Mouse (Mus musculus): ENCODE results near the gene 1810055G02Rik. TPM values are rescaled to one million over a fixed set of nuclear protein-coding genes. Genes with fewer than 3 reads are reported as not detected.

1810055G02Rik gene
- total and polyA plus RNA-seq, 3 experiments: 5.6 to 9.5 (median 7.9) TPM

DNA sequence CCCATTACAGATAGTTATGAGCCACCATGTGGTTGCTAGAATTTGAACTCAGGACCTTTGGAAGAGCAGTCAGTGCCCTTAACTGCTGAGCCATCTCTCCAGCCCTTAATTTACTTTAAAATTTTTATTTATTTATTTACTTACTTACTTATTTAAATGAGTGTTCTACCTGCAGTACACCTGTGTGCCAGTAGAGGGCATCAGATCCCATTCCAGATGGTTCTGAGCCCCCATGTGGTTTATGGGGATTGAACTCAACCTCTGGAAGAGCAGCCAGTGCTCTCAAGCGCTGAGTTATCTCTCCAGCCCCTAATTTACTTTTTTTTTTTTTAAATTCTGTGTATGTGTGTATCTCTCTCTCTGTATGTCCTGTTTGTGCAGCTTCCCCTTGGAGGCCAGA lies 16.7 kb downstream of the 1810055G02Rik start (continued):
- TF ChIP-seq NRF1 (IDR thresholded peaks at IDR 0.05; ENCODE audit: low read depth, low read length): no peak

DNA sequence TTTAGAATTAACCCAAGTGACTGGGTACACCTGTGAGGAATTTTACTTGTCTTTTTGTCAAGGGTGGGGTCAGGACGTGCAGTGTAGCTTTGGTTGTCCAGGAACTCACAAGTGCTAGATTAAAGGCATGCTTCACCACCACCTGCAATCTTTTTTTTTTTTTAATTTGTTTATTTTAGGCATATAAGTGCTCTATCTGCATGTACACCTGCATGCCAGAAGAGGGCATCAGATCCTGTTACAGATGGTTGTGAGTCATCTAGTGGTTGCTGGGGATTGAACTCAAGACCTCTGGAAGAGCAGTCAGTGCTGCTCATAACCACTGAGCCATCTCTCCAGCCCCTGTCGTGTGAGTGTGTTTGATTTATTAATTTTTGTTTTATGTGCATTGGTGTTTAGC lies 20.8 kb downstream of the 1810055G02Rik start:
- Histone ChIP-seq H3K4me2 (ENCODE audit: insufficient read depth, low read depth, poor library complexity, severe bottlenecking) (no peak overlapping the region), H3K9me3 (replicated peaks; ENCODE audit: low read length) (peaks cover under 1% of the 10 kb centered on the region), H3K27ac (ENCODE audit: insufficient read depth, low read depth) (no peak overlapping the region), H3K4me3 (replicated peaks in 1 of 3; ENCODE audit: low read depth in 2 of 3, low read length in 2 of 3, poor library complexity in 1 of 3) (no peak overlapping the region), H3K9ac (ENCODE audit: insufficient read depth, low read depth) (no peak overlapping the region), H3K4me1 (ENCODE audit: control insufficient read depth in 1 of 2, insufficient read depth in 2 of 2) (peaks cover 0 to 15% of the 10 kb centered on the region in 2 experiments; a peak in 2 of 4 replicates), H3K27me3 (replicated peaks) (no peaks in the 10 kb centered on the region), H3K79me2 (replicated peaks; ENCODE audit: control insufficient read depth, extremely low read depth, insufficient read depth, poor library complexity, severe bottlenecking) (no peaks in the 10 kb centered on the region), H3K36me3 (replicated peaks in 1 of 2; ENCODE audit: control insufficient read depth in 1 of 2, insufficient read depth in 1 of 2, low read length in 1 of 2) (no peaks in the 10 kb centered on the region)
- no peak for TF ChIP-seq USF1 (IDR thresholded peaks at IDR 0.05; ENCODE audit: low read depth, low read length)
- TF ChIP-seq GABPA (IDR thresholded peaks at IDR 0.05; ENCODE audit: insufficient replicate concordance, low read depth, low read length): no peak
- no peak for TF ChIP-seq ELF1 (IDR thresholded peaks at IDR 0.05; ENCODE audit: low read depth, low read length)
- TF ChIP-seq CTCF (conservative IDR thresholded peaks at IDR 0.05 in 1 of 2, IDR thresholded peaks at IDR 0.05 in 1 of 2; ENCODE audit: low read depth in 2 of 2, low read length in 2 of 2): peak in 1 of 2 experiments; percentile 35; a peak in 2 of 4 replicates
- no peak for TF ChIP-seq IRF4 (IDR thresholded peaks at IDR 0.05; ENCODE audit: low read depth, low read length)
- TF ChIP-seq ZNF384 (IDR thresholded peaks at IDR 0.05; ENCODE audit: low read depth, low read length): 0 out of 2 replicates have a peak, but pooled peaks have one; percentile 18
- dilution Hi-C loops (cut with MboI; ENCODE audit: extremely low pct_ligation_motif_present, extremely low pct_unique_long_range_greater_than_20kb, low sequenced_read_pairs) (no loop called here), in situ Hi-C loops (cut with MboI; ENCODE audit: low pct_ligation_motif_present, low pct_unique_long_range_greater_than_20kb, low sequenced_read_pairs) (no loop called here)
- DNase-seq (ENCODE audit: extremely low read depth): no peak

DNA sequence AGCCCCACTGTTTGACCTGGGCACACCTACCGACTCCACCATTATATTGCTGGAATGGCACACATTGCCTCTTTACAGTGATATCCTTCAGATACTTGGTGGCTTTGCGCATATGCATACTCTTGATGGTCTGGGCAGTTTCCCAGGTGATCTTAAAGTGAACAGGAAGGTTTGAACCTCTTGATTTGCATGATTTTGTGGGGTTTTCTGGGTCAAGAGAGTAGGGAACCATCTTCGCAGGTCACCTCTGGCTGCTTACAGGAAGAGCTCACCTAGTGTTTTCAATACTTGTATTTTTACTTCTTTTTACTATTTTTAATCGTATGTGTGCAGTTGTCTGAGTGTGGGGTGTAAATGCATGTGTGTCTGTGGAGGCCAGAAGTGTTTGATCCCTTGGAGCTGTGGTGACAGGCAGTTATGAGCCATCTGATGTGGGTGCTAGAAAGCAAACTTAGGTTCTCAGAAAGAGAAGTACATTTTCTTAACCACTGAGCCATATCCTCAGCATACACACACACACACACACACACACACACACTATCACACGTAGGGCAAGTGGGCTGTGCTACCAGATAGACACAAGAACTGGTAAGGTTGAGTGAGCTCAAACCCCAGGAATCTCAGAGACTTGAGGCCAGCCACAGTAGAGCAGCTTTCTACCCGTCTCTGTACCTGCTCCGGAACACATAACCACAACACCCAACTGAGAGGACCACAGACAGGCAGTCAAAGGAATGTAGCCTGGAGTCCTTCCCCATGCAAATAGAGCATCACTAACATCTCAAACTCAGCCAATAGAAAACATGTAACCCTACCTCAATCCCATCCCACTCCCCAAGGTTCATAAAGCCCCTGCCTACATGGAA lies 22.9 kb downstream of the 1810055G02Rik start:
- dilution Hi-C loops (cut with MboI; ENCODE audit: extremely low pct_ligation_motif_present, extremely low pct_unique_long_range_greater_than_20kb, low sequenced_read_pairs) (no loop called here), in situ Hi-C loops (cut with MboI; ENCODE audit: low pct_ligation_motif_present, low pct_unique_long_range_greater_than_20kb, low sequenced_read_pairs) (no loop called here)

More for the DNA sequence above, 22.9 kb downstream of the 1810055G02Rik start:
- H3K4me3 ChIP-seq (replicated peaks in 1 of 3; ENCODE audit: low read depth in 2 of 3, low read length in 2 of 3, poor library complexity in 1 of 3): no peak overlapping the region
- H3K36me3 ChIP-seq (replicated peaks in 1 of 2; ENCODE audit: control insufficient read depth in 1 of 2, insufficient read depth in 1 of 2, low read length in 1 of 2): no peaks in the 10 kb centered on the region
- TF ChIP-seq ZKSCAN1 (IDR thresholded peaks at IDR 0.05; ENCODE audit: borderline replicate concordance, low read depth, low read length) (no peak), TCF12 (IDR thresholded peaks at IDR 0.05; ENCODE audit: low read depth, low read length) (no peak), POLR2AphosphoS2 (IDR thresholded peaks at IDR 0.05; ENCODE audit: low read depth, low read length) (no peak), GABPA (IDR thresholded peaks at IDR 0.05; ENCODE audit: insufficient replicate concordance, low read depth, low read length) (no peak), ETS1 (conservative IDR thresholded peaks at IDR 0.05; ENCODE audit: low read depth, low read length) (no peak), MEF2A (IDR thresholded peaks at IDR 0.05; ENCODE audit: borderline replicate concordance, low read depth, low read length) (no peak), RCOR1 (conservative IDR thresholded peaks at IDR 0.05; ENCODE audit: low read depth, low read length) (no peak), SMC3 (IDR thresholded peaks at IDR 0.05; ENCODE audit: low read depth, low read length) (no peak), MAX (IDR thresholded peaks at IDR 0.05; ENCODE audit: low read length) (no peak), MYC (IDR thresholded peaks at IDR 0.05; ENCODE audit: low read depth, low read length) (no peak)
- H3K9ac ChIP-seq (ENCODE audit: insufficient read depth, low read depth): no peak overlapping the region
- DNase-seq (ENCODE audit: extremely low read depth): no peak
- peaks cover 0 to 15% of the 10 kb centered on the region in 2 experiments; a peak in 2 of 4 replicates for H3K4me1 ChIP-seq (ENCODE audit: control insufficient read depth in 1 of 2, insufficient read depth in 2 of 2)
- no peaks in the 10 kb centered on the region for H3K9me3 ChIP-seq (replicated peaks; ENCODE audit: low read length)
- no peak overlapping the region for H3K27ac ChIP-seq (ENCODE audit: insufficient read depth, low read depth)
- no peak overlapping the region for H3K4me2 ChIP-seq (ENCODE audit: insufficient read depth, low read depth, poor library complexity, severe bottlenecking)
- no peaks in the 10 kb centered on the region for H3K79me2 ChIP-seq (replicated peaks; ENCODE audit: control insufficient read depth, extremely low read depth, insufficient read depth, poor library complexity, severe bottlenecking)
- no peaks in the 10 kb centered on the region for H3K27me3 ChIP-seq (replicated peaks)

Measured in CH12.LX (cell line).